Mouse (Mus musculus): ENCODE data around the gene Cacna1g.

Gene Cacna1g

GRCm38 (mm10) chr11:94473707-94474543 lies at the start of gene Cacna1g:
Cacna1g (minus strand) TSS chr11:94474198.
- DNase-seq, result peak; percentile 93

- DNase-seq, result peak; percentile 88
Measured at GRCm38 (mm10) chr11:94521219-94521843, 47.3 kb upstream of the Cacna1g start, which contains the start of gene Mycbpap. Mycbpap (minus strand) TSS chr11:94521742.

GRCm38 (mm10) chr11:94513452-94513851 lies 39.5 kb upstream of the Cacna1g start:
- no peak for DNase-seq

- no peak for DNase-seq
Measured at GRCm38 (mm10) chr11:94508976-94509375, 35.0 kb upstream of the Cacna1g start.

GRCm38 (mm10) chr11:94501482-94501881 lies 27.5 kb upstream of the Cacna1g start:
- DNase-seq, result no peak

- DNase-seq, result no peak
Measured at GRCm38 (mm10) chr11:94500362-94500761, 26.4 kb upstream of the Cacna1g start.

GRCm38 (mm10) chr11:94499661-94500152 lies 25.7 kb upstream of the Cacna1g start, which contains the start of gene Epn3:
Epn3 (minus strand) TSS chr11:94499974.
- peak; percentile 70 for DNase-seq

GRCm38 (mm10) chr11:94499035-94499434 lies 25.0 kb upstream of the Cacna1g start:
- no peak for DNase-seq

GRCm38 (mm10) chr11:94498093-94498996 lies 24.3 kb upstream of the Cacna1g start:
- DNase-seq, result peak; percentile 32

GRCm38 (mm10) chr11:94495415-94495814 lies 21.4 kb upstream of the Cacna1g start:
- no peak for DNase-seq

- DNase-seq, result no peak
Measured at GRCm38 (mm10) chr11:94491749-94492099, 17.7 kb upstream of the Cacna1g start.

GRCm38 (mm10) chr11:94491035-94491748 lies 17.2 kb upstream of the Cacna1g start:
- peak; percentile 81 for DNase-seq

- DNase-seq, result no peak
Measured at GRCm38 (mm10) chr11:94489745-94490144, 15.7 kb upstream of the Cacna1g start.

- no peak for DNase-seq
Measured at GRCm38 (mm10) chr11:94488767-94489533, 15.0 kb upstream of the Cacna1g start.

GRCm38 (mm10) chr11:94486001-94486400 lies 12.0 kb upstream of the Cacna1g start, which contains the start of gene Spata20:
Spata20 (minus strand) TSS chr11:94486179.
- DNase-seq, result peak; percentile 84

GRCm38 (mm10) chr11:94485223-94485622 lies 11.2 kb upstream of the Cacna1g start:
- DNase-seq, result no peak

- DNase-seq, result no peak
Measured at GRCm38 (mm10) chr11:94484636-94485035, 10.6 kb upstream of the Cacna1g start.

- DNase-seq, result no peak
Measured at GRCm38 (mm10) chr11:94483921-94484320, 9.9 kb upstream of the Cacna1g start.

- DNase-seq, result no peak
Measured at GRCm38 (mm10) chr11:94483436-94483835, 9.4 kb upstream of the Cacna1g start.

GRCm38 (mm10) chr11:94482738-94483137 lies 8.7 kb upstream of the Cacna1g start:
- no peak for DNase-seq

- no peak for DNase-seq
Measured at GRCm38 (mm10) chr11:94481963-94482362, 8.0 kb upstream of the Cacna1g start.

Data from embryo, embryonic 11 days (tissue).